Mouse (Mus musculus): ENCODE measurements around the gene Emcn.

The Emcn gene

GRCm38 (mm10) chr3:137340938-137341337, at the start of gene Emcn:
Gene Emcn, plus strand, starts transcription at chr3:137341067.
- DNase-seq = no peak

GRCm38 (mm10) chr3:137293174-137293591, 47.7 kb upstream of the Emcn start:
- DNase-seq = no peak

- no peak for DNase-seq
Observed at GRCm38 (mm10) chr3:137298230-137298629, 42.6 kb upstream of the Emcn start.

GRCm38 (mm10) chr3:137300210-137300609, 40.7 kb upstream of the Emcn start:
- DNase-seq = no peak

- no peak for DNase-seq
Observed at GRCm38 (mm10) chr3:137301195-137301594, 39.7 kb upstream of the Emcn start.

- DNase-seq = no peak
Observed at GRCm38 (mm10) chr3:137302804-137303203, 38.1 kb upstream of the Emcn start.

- DNase-seq = no peak
Observed at GRCm38 (mm10) chr3:137309959-137310358, 30.9 kb upstream of the Emcn start.

GRCm38 (mm10) chr3:137312540-137312939, 28.3 kb upstream of the Emcn start:
- no peak for DNase-seq

- no peak for DNase-seq
Observed at GRCm38 (mm10) chr3:137313775-137314362, 27.0 kb upstream of the Emcn start.

- no peak for DNase-seq
Observed at GRCm38 (mm10) chr3:137318371-137318770, 22.5 kb upstream of the Emcn start.

- DNase-seq = no peak
Observed at GRCm38 (mm10) chr3:137319950-137320349, 20.9 kb upstream of the Emcn start.

- DNase-seq = no peak
Observed at GRCm38 (mm10) chr3:137322304-137322703, 18.6 kb upstream of the Emcn start.

GRCm38 (mm10) chr3:137329898-137330297, 11.0 kb upstream of the Emcn start:
- DNase-seq = no peak

GRCm38 (mm10) chr3:137330950-137331349, 9.9 kb upstream of the Emcn start:
- no peak for DNase-seq

- DNase-seq = no peak
Observed at GRCm38 (mm10) chr3:137332531-137332930, 8.3 kb upstream of the Emcn start.

GRCm38 (mm10) chr3:137335957-137336356, 4.9 kb upstream of the Emcn start:
- no peak for DNase-seq

GRCm38 (mm10) chr3:137343446-137343845, 2.6 kb downstream of the Emcn start:
- no peak for DNase-seq

- DNase-seq = peak; percentile 35
Observed at GRCm38 (mm10) chr3:137351882-137352281, 11.0 kb downstream of the Emcn start.

GRCm38 (mm10) chr3:137356697-137357096, 15.8 kb downstream of the Emcn start:
- no peak for DNase-seq

- DNase-seq = no peak
Observed at GRCm38 (mm10) chr3:137367123-137367825, 26.4 kb downstream of the Emcn start.

- DNase-seq = no peak
Observed at GRCm38 (mm10) chr3:137367826-137368325, 27.0 kb downstream of the Emcn start.

GRCm38 (mm10) chr3:137372854-137373253, 32.0 kb downstream of the Emcn start:
- DNase-seq = no peak

- DNase-seq = no peak
Observed at GRCm38 (mm10) chr3:137382311-137382710, 41.4 kb downstream of the Emcn start.

GRCm38 (mm10) chr3:137395588-137395987, 54.7 kb downstream of the Emcn start:
- DNase-seq = peak; percentile 16
